Mouse (Mus musculus) midbrain, postnatal 0 days (tissue): Measurements from ENCODE around the gene 1700017N19Rik. TPM values are rescaled to one million over a fixed set of nuclear protein-coding genes. Genes with fewer than 3 reads are reported as not detected.

Source experiments
- ATAC-seq: fragments of 200-750 bp; cut with Nextera tagmentation; 2 replicates; pipeline ENCODE4 v1.8.0; 2017; ENCODE audit warnings: moderate number of reproducible peaks, mild to moderate bottlenecking, moderate TSS enrichment, moderate library complexity; ENCODE audit not compliant: low FRiP score
- DNase-seq: peaks from one replicate; pipeline ENCODE4 v3.0.0-alpha.2; 2015; ENCODE audit warnings: low spot score
- H3K27ac ChIP-seq: fragments of 300-500 bp; sonication (generic); 2 replicates; pipeline ENCODE4 v1.5.1; 2014; ENCODE audit warnings: low read depth, mild to moderate bottlenecking, low read length, mixed read lengths
- H3K27me3 ChIP-seq: fragments of 300-500 bp; sonication (generic); 2 replicates; pipeline ENCODE4 v1.6.1; 2014; ENCODE audit warnings: low read length, control low read depth, mixed read lengths; ENCODE audit not compliant: insufficient read depth
- H3K36me3 ChIP-seq: fragments of 300-500 bp; sonication (generic); 2 replicates; pipeline ENCODE4 v1.6.1; 2014; ENCODE audit warnings: low read length, control low read depth, mixed read lengths; ENCODE audit not compliant: insufficient read depth
- H3K4me1 ChIP-seq: fragments of 300-500 bp; sonication (generic); 2 replicates; pipeline ENCODE4 v1.6.1; 2014; ENCODE audit warnings: mild to moderate bottlenecking, control low read depth, antibody characterized with exemption, low read length, mixed read lengths; ENCODE audit not compliant: insufficient read depth
- H3K4me2 ChIP-seq: fragments of 300-500 bp; sonication (generic); 2 replicates; pipeline ENCODE4 v1.6.1; 2014; ENCODE audit warnings: low read depth, mild to moderate bottlenecking, low read length, mixed read lengths; ENCODE audit not compliant: poor library complexity, severe bottlenecking
- H3K4me3 ChIP-seq: fragments of 300-500 bp; sonication (generic); 2 replicates; pipeline ENCODE4 v1.5.1; 2014; ENCODE audit warnings: low read depth, mild to moderate bottlenecking, low read length, moderate library complexity
- H3K9ac ChIP-seq: fragments of 300-500 bp; sonication (generic); replicated peaks from 2 replicates; pipeline ENCODE4 v1.6.1; 2014; ENCODE audit warnings: mild to moderate bottlenecking, low read length, moderate library complexity, mixed read lengths; ENCODE audit not compliant: poor library complexity, severe bottlenecking
- H3K9me3 ChIP-seq: fragments of 300-500 bp; sonication (generic); 2 replicates; pipeline ENCODE4 v1.6.1; 2016; ENCODE audit warnings: low read length, control low read depth
- CTCF ChIP-seq: IDR thresholded peaks from 2 replicates; pipeline ENCODE4 v1.5.1; 2016; ENCODE audit warnings: antibody characterized with exemption, mild to moderate bottlenecking
- WGBS: fragments of 180-500 bp; shearing (Covaris S2); extraction: QIAGEN DNeasy Blood & Tissue Kit; methylation state at CpG from one replicate; pipeline ENCODE4 v1.1.7; 2014; 5-methylcytosine and 5-hydroxymethylcytosine counted together
- polyA plus RNA-seq: library from polyadenylated mRNA; unstranded; fragments of >200 nt; fragmentation: Nextera tagmentation; extraction: Ambion mirVana; gene quantifications from 2 replicates; pipeline ENCODE4 v1.2.1, GENCODE M21; 2015
- total RNA-seq: library from RNA; depleted of rRNA; stranded (reverse); fragments of >200 nt; gene quantifications from 2 replicates; pipeline ENCODE4 v1.2.3, GENCODE M21; 2014

The 1700017N19Rik gene
- total and polyA plus RNA-seq, 2 experiments from 2014 or later: 0.25 TPM; not detected in 1

DNA sequence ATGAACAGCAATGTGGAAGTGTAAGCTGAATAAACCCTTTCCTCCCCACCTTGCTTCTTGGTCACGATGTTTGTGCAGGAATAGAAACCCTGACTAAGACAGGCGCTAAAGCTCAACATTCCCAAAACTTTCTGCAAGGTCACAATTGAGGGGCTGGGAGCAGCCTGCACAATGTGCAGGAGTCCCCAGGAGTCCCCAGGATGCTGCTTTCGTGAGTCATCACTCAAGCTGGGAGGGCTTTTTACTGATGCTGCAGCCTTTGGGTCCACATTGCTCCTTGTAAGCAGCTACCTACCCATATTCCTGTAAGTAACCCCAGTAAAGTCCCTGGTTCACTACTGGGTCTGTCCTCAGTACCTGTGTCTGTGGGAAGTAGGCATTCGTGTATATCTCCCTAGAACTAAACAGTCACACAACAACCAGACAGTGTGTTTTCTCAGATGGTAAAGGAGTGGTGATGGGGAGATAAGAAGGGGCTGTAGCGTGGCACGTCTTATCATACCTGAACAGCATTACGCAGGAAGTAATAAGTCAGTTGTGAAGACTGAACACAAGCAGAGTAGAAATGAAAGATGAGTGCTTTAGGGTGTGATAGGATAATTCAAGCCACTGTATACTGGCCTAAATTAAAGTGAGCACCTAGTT lies 15.7 kb upstream of the 1700017N19Rik start:
- Histone ChIP-seq H3K9ac (no peak overlapping the region), H3K4me2 (no peak overlapping the region), H3K4me3 (no peak overlapping the region), H3K27me3 (no peaks in the 10 kb centered on the region), H3K27ac (no peak overlapping the region), H3K9me3 (no peaks in the 10 kb centered on the region), H3K4me1 (no peaks in the 10 kb centered on the region), H3K36me3 (peaks cover 22% of the 10 kb centered on the region; the same call in 1 of the 2 replicates)
- ATAC-seq: no peak
- TF ChIP-seq CTCF: no peak
- no peak for DNase-seq
- 93% methylated on average over 7 of the region's 7 CpGs for WGBS

DNA sequence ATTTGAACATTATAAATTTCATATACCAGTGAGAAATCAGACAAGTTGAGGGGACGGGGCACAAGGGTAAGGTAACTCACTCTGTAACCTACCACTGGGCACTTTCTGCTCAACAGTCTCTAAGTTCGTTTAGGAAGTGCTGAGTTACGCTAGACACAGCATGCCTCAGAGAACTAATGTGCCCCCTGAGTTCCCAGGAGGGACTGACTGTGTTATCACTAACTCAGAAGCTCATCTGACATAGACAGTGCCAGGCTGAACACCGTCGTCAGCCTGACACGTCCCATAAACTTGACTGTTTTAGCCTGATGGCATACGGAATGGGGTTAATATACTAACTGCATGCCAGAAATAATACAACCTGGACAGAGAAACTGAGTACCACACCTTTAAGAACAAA lies 15.0 kb upstream of the 1700017N19Rik start:
- no peaks in the 10 kb centered on the region for H3K9me3 ChIP-seq
- DNase-seq (no peak), ATAC-seq (no peak)
- H3K27me3 ChIP-seq: no peaks in the 10 kb centered on the region
- peaks cover 22% of the 10 kb centered on the region; the same call in 1 of the 2 replicates for H3K36me3 ChIP-seq
- H3K4me2 ChIP-seq: no peak overlapping the region
- no peak overlapping the region for H3K27ac ChIP-seq
- H3K9ac ChIP-seq: no peak overlapping the region
- 95% methylated on average over 7 of the region's 7 CpGs for WGBS
- TF ChIP-seq CTCF: no peak
- no peak overlapping the region for H3K4me3 ChIP-seq
- H3K4me1 ChIP-seq: no peaks in the 10 kb centered on the region

DNA sequence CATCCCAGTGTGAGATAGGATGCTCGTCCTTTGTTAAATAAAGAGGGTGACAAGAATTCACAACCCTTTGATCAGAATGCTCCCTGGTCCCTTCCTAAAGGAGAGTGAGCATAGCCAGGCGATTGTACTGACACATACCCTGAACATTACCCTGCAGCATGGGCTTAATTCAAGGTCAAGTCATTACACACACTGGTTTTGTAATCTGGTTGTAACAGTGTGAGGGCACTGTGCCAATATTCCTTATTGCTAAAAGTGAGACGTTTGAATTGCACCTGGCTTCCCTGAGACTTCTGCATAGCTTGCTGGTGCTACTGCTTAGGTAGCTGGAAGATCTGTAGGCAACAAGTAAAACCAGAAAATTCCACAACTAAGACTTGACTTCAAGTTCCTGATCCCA lies 6.1 kb upstream of the 1700017N19Rik start:
- DNase-seq (no peak), ATAC-seq (no peak)
- Histone ChIP-seq H3K27me3 (no peaks in the 10 kb centered on the region), H3K36me3 (peaks cover 4% of the 10 kb centered on the region; the same call in 1 of the 2 replicates), H3K4me3 (no peak overlapping the region), H3K9me3 (no peaks in the 10 kb centered on the region), H3K9ac (no peak overlapping the region), H3K27ac (no peak overlapping the region), H3K4me2 (no peak overlapping the region), H3K4me1 (no peaks in the 10 kb centered on the region)
- 85% methylated on average over 3 of the region's 3 CpGs for WGBS
- TF ChIP-seq CTCF: no peak

DNA sequence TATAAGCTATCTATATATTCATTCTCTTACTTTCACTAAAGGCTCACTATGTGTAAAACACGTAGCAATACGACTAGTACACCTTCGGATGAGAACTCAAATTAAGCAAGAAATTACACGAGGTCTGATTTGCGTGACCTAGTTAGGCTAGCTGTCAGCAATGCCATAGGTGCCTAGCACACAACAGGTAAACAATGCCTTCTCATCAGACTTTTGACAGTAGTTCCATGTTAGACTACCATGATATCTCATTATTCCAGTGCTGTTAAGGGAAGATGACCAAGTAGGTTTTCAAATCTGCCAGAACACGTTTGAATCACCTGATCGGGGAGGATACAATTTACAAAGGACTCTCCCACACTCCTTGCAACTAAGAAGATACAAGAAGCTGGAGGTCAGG lies 1.8 kb upstream of the 1700017N19Rik start:
- no peaks in the 10 kb centered on the region for H3K4me1 ChIP-seq
- H3K36me3 ChIP-seq: peaks cover 4% of the 10 kb centered on the region; the same call in 1 of the 2 replicates
- no peaks in the 10 kb centered on the region for H3K27me3 ChIP-seq
- TF ChIP-seq CTCF: no peak
- peak overlapping the region; percentile 69 for H3K4me3 ChIP-seq
- DNase-seq (peak; percentile 6), ATAC-seq (no peak; the same call in 1 of the 2 replicates)
- peak overlapping the region; percentile 61 for H3K4me2 ChIP-seq
- H3K9ac ChIP-seq: peak overlapping the region; percentile 86
- 38% methylated on average over 7 of the region's 7 CpGs for WGBS
- H3K9me3 ChIP-seq: no peaks in the 10 kb centered on the region
- peak overlapping the region; percentile 73 for H3K27ac ChIP-seq

DNA sequence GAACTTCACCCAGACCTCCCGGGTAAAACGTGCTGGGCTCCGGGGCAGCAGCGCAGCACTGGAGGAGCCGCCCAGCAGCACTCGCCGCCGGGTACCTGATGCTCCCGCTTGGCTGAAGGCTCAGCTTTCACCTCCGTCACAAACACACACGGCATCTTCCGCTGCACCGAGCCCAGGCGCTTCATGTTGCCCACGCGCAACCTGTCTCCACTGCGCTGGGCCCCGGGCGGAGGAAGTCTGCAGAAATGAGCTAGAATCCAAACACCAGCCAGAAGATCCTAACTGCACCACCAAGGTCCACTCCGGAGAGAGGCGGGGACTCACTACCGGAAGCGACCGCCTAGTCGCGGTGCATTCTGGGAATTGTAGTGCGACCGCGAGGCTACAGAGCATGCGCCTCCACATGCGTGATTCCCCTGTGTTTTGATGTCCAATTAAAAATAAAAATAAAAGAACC lies 1.3 kb upstream of the 1700017N19Rik start:
- no peaks in the 10 kb centered on the region for H3K4me1 ChIP-seq
- peak; percentile 98 for ATAC-seq

DNA sequence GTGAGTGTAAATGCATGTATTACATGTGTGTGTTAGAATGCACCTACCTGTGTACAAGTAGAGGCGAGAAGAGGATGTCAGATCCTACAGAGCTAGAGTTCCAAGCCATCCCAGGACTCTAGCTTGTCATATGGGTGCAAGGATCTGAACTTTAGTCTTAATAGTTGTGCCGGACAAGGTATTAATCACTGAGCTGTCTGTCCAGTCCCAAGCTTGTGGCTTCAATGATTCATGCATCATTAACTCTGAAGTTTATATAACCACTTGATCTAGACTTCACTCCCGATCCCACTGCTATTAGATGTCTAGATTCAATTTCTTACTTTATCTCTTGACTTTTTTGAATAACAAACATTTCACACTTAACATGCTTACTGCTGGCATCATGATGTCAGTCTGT lies 8.1 kb downstream of the 1700017N19Rik start:
- H3K4me3 ChIP-seq: no peak overlapping the region
- no peaks in the 10 kb centered on the region for H3K4me1 ChIP-seq
- H3K9me3 ChIP-seq: no peaks in the 10 kb centered on the region
- WGBS: 85% methylated on average over 3 of the region's 3 CpGs
- H3K9ac ChIP-seq: no peak overlapping the region
- TF ChIP-seq CTCF: no peak
- ATAC-seq (no peak), DNase-seq (no peak)
- no peak overlapping the region for H3K27ac ChIP-seq
- no peak overlapping the region for H3K4me2 ChIP-seq
- H3K27me3 ChIP-seq: no peaks in the 10 kb centered on the region
- no peaks in the 10 kb centered on the region for H3K36me3 ChIP-seq

More for the DNA sequence above, 1.3 kb upstream of the 1700017N19Rik start:
- peak overlapping the region; percentile 61 for H3K4me2 ChIP-seq
- H3K9ac ChIP-seq: peak overlapping the region; percentile 86
- DNase-seq: peak; percentile 96
- no peaks in the 10 kb centered on the region for H3K27me3 ChIP-seq
- H3K36me3 ChIP-seq: peaks cover 4% of the 10 kb centered on the region; the same call in 1 of the 2 replicates
- peak overlapping the region; percentile 73 for H3K27ac ChIP-seq
- WGBS: under 1% methylated on average over 31 of the region's 31 CpGs
- H3K4me3 ChIP-seq: peak overlapping the region; percentile 69
- TF ChIP-seq CTCF: no peak
- H3K9me3 ChIP-seq: no peaks in the 10 kb centered on the region
